Mouse (Mus musculus): ENCODE results near the gene Prickle2. TPM values are rescaled to one million over a fixed set of nuclear protein-coding genes. Genes with fewer than 3 reads are reported as not detected.

Gene Prickle2
- polyA plus RNA-seq, 1 experiment from 2014 or later = 7.5 TPM

GRCm38 (mm10) chr6:92397876-92398275 is 308.1 kb downstream of the Prickle2 start:
- ATAC-seq (ENCODE audit: insufficient number of reproducible peaks, insufficient read depth, low FRiP score, low TSS enrichment) = no peak
- H3K4me1 ChIP-seq = peaks cover 3% of the 10 kb centered on the region; the same call in 1 of the 2 replicates
- H3K27ac ChIP-seq = no peak overlapping the region
- H3K4me3 ChIP-seq = no peak overlapping the region
- WGBS = 92% methylated on average over 6 of the region's 6 CpGs
- H3K4me2 ChIP-seq (replicated peaks) = no peak overlapping the region
- no peaks in the 10 kb centered on the region for H3K36me3 ChIP-seq
- no peak overlapping the region for H3K9ac ChIP-seq
- no peaks in the 10 kb centered on the region for H3K9me3 ChIP-seq
- no peaks in the 10 kb centered on the region for H3K27me3 ChIP-seq

- Histone ChIP-seq H3K9ac (no peak overlapping the region), H3K9me3 (no peaks in the 10 kb centered on the region), H3K36me3 (no peaks in the 10 kb centered on the region), H3K4me3 (no peak overlapping the region), H3K27me3 (no peaks in the 10 kb centered on the region), H3K4me2 (replicated peaks) (no peak overlapping the region), H3K4me1 (peaks cover 3% of the 10 kb centered on the region; the same call in 1 of the 2 replicates), H3K27ac (no peak overlapping the region)
- WGBS = 86% methylated on average over 4 of the region's 4 CpGs
- ATAC-seq (ENCODE audit: insufficient number of reproducible peaks, insufficient read depth, low FRiP score, low TSS enrichment) = no peak
These were observed 310.4 kb downstream of the Prickle2 start for GRCm38 (mm10) chr6:92395556-92395955.

- no peaks in the 10 kb centered on the region for H3K36me3 ChIP-seq
- ATAC-seq (ENCODE audit: insufficient number of reproducible peaks, insufficient read depth, low FRiP score, low TSS enrichment) = no peak
- H3K27me3 ChIP-seq = no peaks in the 10 kb centered on the region
- H3K4me3 ChIP-seq = no peak overlapping the region
- peaks cover 3% of the 10 kb centered on the region; the same call in 1 of the 2 replicates for H3K4me1 ChIP-seq
- no peak overlapping the region for H3K9ac ChIP-seq
- no peaks in the 10 kb centered on the region for H3K9me3 ChIP-seq
- 82% methylated on average over 1 of the region's 1 CpGs for WGBS
- H3K4me2 ChIP-seq (replicated peaks) = no peak overlapping the region
- no peak overlapping the region for H3K27ac ChIP-seq
These were observed 310.8 kb downstream of the Prickle2 start for GRCm38 (mm10) chr6:92395143-92395542.

- H3K9me3 ChIP-seq = no peaks in the 10 kb centered on the region
- H3K4me2 ChIP-seq (replicated peaks) = no peak overlapping the region
- H3K27ac ChIP-seq = no peak overlapping the region
- H3K9ac ChIP-seq = no peak overlapping the region
- WGBS = 88% methylated on average over 5 of the region's 5 CpGs
- H3K4me1 ChIP-seq = peaks cover 3% of the 10 kb centered on the region; the same call in 1 of the 2 replicates
- H3K27me3 ChIP-seq = no peaks in the 10 kb centered on the region
- H3K4me3 ChIP-seq = no peak overlapping the region
- ATAC-seq (ENCODE audit: insufficient number of reproducible peaks, insufficient read depth, low FRiP score, low TSS enrichment) = no peak
- no peaks in the 10 kb centered on the region for H3K36me3 ChIP-seq
These were observed 311.3 kb downstream of the Prickle2 start for GRCm38 (mm10) chr6:92394628-92395027.

GRCm38 (mm10) chr6:92390321-92390720 is 315.6 kb downstream of the Prickle2 start:
- no peak overlapping the region for H3K9ac ChIP-seq
- H3K4me1 ChIP-seq = no peaks in the 10 kb centered on the region
- H3K27ac ChIP-seq = no peak overlapping the region
- H3K4me3 ChIP-seq = no peak overlapping the region
- H3K27me3 ChIP-seq = no peaks in the 10 kb centered on the region
- H3K9me3 ChIP-seq = no peaks in the 10 kb centered on the region
- no peak for ATAC-seq (ENCODE audit: insufficient number of reproducible peaks, insufficient read depth, low FRiP score, low TSS enrichment)
- 84% methylated on average over 4 of the region's 4 CpGs for WGBS
- no peaks in the 10 kb centered on the region for H3K36me3 ChIP-seq
- H3K4me2 ChIP-seq (replicated peaks) = no peak overlapping the region

GRCm38 (mm10) chr6:92388681-92389080 is 317.3 kb downstream of the Prickle2 start:
- 0 out of 2 replicates have a peak, but pooled peaks cover 3% of the 10 kb centered on the region for H3K4me1 ChIP-seq
- no peaks in the 10 kb centered on the region for H3K36me3 ChIP-seq
- 80% methylated on average over 5 of the region's 5 CpGs for WGBS
- no peaks in the 10 kb centered on the region for H3K27me3 ChIP-seq
- H3K4me3 ChIP-seq = no peak overlapping the region
- H3K9ac ChIP-seq = no peak overlapping the region
- H3K27ac ChIP-seq = no peak overlapping the region
- no peak overlapping the region for H3K4me2 ChIP-seq (replicated peaks)
- no peak for ATAC-seq (ENCODE audit: insufficient number of reproducible peaks, insufficient read depth, low FRiP score, low TSS enrichment)
- H3K9me3 ChIP-seq = no peaks in the 10 kb centered on the region

GRCm38 (mm10) chr6:92383196-92383782 is 322.7 kb downstream of the Prickle2 start:
- no peak for ATAC-seq (ENCODE audit: insufficient number of reproducible peaks, insufficient read depth, low FRiP score, low TSS enrichment)
- no peaks in the 10 kb centered on the region for H3K9me3 ChIP-seq
- H3K27ac ChIP-seq = no peak overlapping the region
- no peak overlapping the region for H3K4me2 ChIP-seq (replicated peaks)
- no peak overlapping the region for H3K9ac ChIP-seq
- no peaks in the 10 kb centered on the region for H3K27me3 ChIP-seq
- WGBS = 71% methylated on average over 14 of the region's 14 CpGs
- H3K36me3 ChIP-seq = no peaks in the 10 kb centered on the region
- no peak overlapping the region for H3K4me3 ChIP-seq
- H3K4me1 ChIP-seq = peaks cover 8% of the 10 kb centered on the region; the same call in 1 of the 2 replicates

GRCm38 (mm10) chr6:92381085-92381484 is 324.9 kb downstream of the Prickle2 start:
- Histone ChIP-seq H3K27me3 (no peaks in the 10 kb centered on the region), H3K9ac (no peak overlapping the region), H3K4me3 (no peak overlapping the region), H3K4me2 (replicated peaks) (no peak overlapping the region), H3K36me3 (peaks cover 5% of the 10 kb centered on the region), H3K9me3 (no peaks in the 10 kb centered on the region), H3K4me1 (peaks cover 8% of the 10 kb centered on the region; the same call in 1 of the 2 replicates), H3K27ac (no peak overlapping the region)
- 87% methylated on average over 10 of the region's 10 CpGs for WGBS
- ATAC-seq (ENCODE audit: insufficient number of reproducible peaks, insufficient read depth, low FRiP score, low TSS enrichment) = no peak

- Histone ChIP-seq H3K27ac (no peak overlapping the region), H3K36me3 (peaks cover 12% of the 10 kb centered on the region), H3K4me1 (no peaks in the 10 kb centered on the region), H3K9me3 (no peaks in the 10 kb centered on the region), H3K4me3 (no peak overlapping the region), H3K4me2 (replicated peaks) (no peak overlapping the region), H3K27me3 (no peaks in the 10 kb centered on the region), H3K9ac (no peak overlapping the region)
- ATAC-seq (ENCODE audit: insufficient number of reproducible peaks, insufficient read depth, low FRiP score, low TSS enrichment) = no peak
- WGBS = 82% methylated on average over 6 of the region's 6 CpGs
These were observed 331.1 kb downstream of the Prickle2 start for GRCm38 (mm10) chr6:92374826-92375225.

GRCm38 (mm10) chr6:92370896-92371295 is 335.1 kb downstream of the Prickle2 start:
- H3K4me1 ChIP-seq = no peaks in the 10 kb centered on the region
- no peak overlapping the region for H3K4me2 ChIP-seq (replicated peaks)
- no peak for ATAC-seq (ENCODE audit: insufficient number of reproducible peaks, insufficient read depth, low FRiP score, low TSS enrichment)
- H3K36me3 ChIP-seq = peaks cover 6% of the 10 kb centered on the region
- H3K27ac ChIP-seq = no peak overlapping the region
- no peak overlapping the region for H3K4me3 ChIP-seq
- H3K9ac ChIP-seq = no peak overlapping the region
- H3K27me3 ChIP-seq = no peaks in the 10 kb centered on the region
- WGBS = 68% methylated on average over 5 of the region's 5 CpGs
- H3K9me3 ChIP-seq = 0 out of 2 replicates have a peak, but pooled peaks cover 7% of the 10 kb centered on the region

- no peak overlapping the region for H3K9ac ChIP-seq
- H3K27me3 ChIP-seq = no peaks in the 10 kb centered on the region
- no peak overlapping the region for H3K27ac ChIP-seq
- no peaks in the 10 kb centered on the region for H3K4me1 ChIP-seq
- no peaks in the 10 kb centered on the region for H3K9me3 ChIP-seq
- WGBS = 78% methylated on average over 10 of the region's 10 CpGs
- H3K36me3 ChIP-seq = no peaks in the 10 kb centered on the region
- H3K4me3 ChIP-seq = no peak overlapping the region
- no peak for ATAC-seq (ENCODE audit: insufficient number of reproducible peaks, insufficient read depth, low FRiP score, low TSS enrichment)
- H3K4me2 ChIP-seq (replicated peaks) = no peak overlapping the region
These were observed 358.5 kb downstream of the Prickle2 start for GRCm38 (mm10) chr6:92347278-92348028.

GRCm38 (mm10) chr6:92346729-92347128 is 359.2 kb downstream of the Prickle2 start:
- H3K4me3 ChIP-seq = no peak overlapping the region
- no peak for ATAC-seq (ENCODE audit: insufficient number of reproducible peaks, insufficient read depth, low FRiP score, low TSS enrichment)
- WGBS = 70% methylated on average over 7 of the region's 7 CpGs
- no peak overlapping the region for H3K9ac ChIP-seq
- H3K27me3 ChIP-seq = no peaks in the 10 kb centered on the region
- H3K4me2 ChIP-seq (replicated peaks) = no peak overlapping the region
- no peaks in the 10 kb centered on the region for H3K4me1 ChIP-seq
- H3K27ac ChIP-seq = no peak overlapping the region
- no peaks in the 10 kb centered on the region for H3K9me3 ChIP-seq
- no peaks in the 10 kb centered on the region for H3K36me3 ChIP-seq
